ENCODE assay signal across 8 mouse cellular contexts in genomic region chr6:146221371-146222336, GRCm38 (mm10).
DNase-seq lines count a peak whose midpoint lies in the region; ATAC-seq and TF ChIP-seq lines count a peak whose summit lies in the region.
"Had no signal": no experiment of that assay in that cellular context is flagged by ENCODE, and none has a peak within 500 bp of the region (broad histone marks: within the 10 kb centered on the region; RNA-seq: fewer than 3 reads in every experiment).

No protein-coding gene starts in this region.

- no peaks in the 10 kb centered on the region for H3K36me3 ChIP-seq in limb, embryonic 12.5 days
- H3K36me3 ChIP-seq: hindbrain, embryonic 15.5 days had no signal

- WGBS in limb, embryonic 12.5 days = 60% methylated on average over 23 of the region's 23 CpGs

- DNase-seq in ovary, postnatal 36 days (ENCODE audit: low spot score) = peak; percentile 22
- no peak for DNase-seq in ovary, postnatal 14 days (ENCODE audit: low spot score)
- DNase-seq in natural killer cell, adult 2 months (ENCODE audit: low spot score in 2 of 2) = peak; percentile 74 to 75
- DNase-seq in testis, postnatal 14 days (ENCODE audit: low spot score) = no peak
- DNase-seq in cerebellum, postnatal 10 days = no peak

- ATAC-seq in limb, embryonic 12.5 days (ENCODE audit: insufficient number of reproducible peaks, insufficient read depth, low FRiP score, low TSS enrichment, low read depth) = no peak

- H3K4me1 ChIP-seq in cortical plate, adult 2 months (ENCODE audit: control insufficient read depth, insufficient read depth, low read length) = no peaks in the 10 kb centered on the region
- peaks cover 20% of the 10 kb centered on the region for H3K4me1 ChIP-seq in limb, embryonic 12.5 days (replicated peaks)
- H3K4me1 ChIP-seq: hindbrain, embryonic 15.5 days had no signal

- no peaks in the 10 kb centered on the region for H3K27me3 ChIP-seq in limb, embryonic 12.5 days
- H3K27me3 ChIP-seq: hindbrain, embryonic 15.5 days had no signal

- TF ChIP-seq CTCF in cortical plate, adult 2 months (IDR thresholded peaks at IDR 0.05; ENCODE audit: extremely low read depth, insufficient read depth, low read length) = no peak

- peak overlapping the region; percentile 59; the same call in 1 of the 2 replicates for H3K27ac ChIP-seq in cortical plate, adult 2 months (ENCODE audit: insufficient read depth, low read length)
- H3K27ac ChIP-seq in limb, embryonic 12.5 days = peak overlapping the region; percentile 64; the same call in 1 of the 2 replicates
- H3K27ac ChIP-seq: hindbrain, embryonic 15.5 days had no signal

- no peak for TF ChIP-seq POLR2A in cortical plate, adult 2 months (IDR thresholded peaks at IDR 0.05; ENCODE audit: extremely low read depth, insufficient read depth, low read length)

- H3K9me3 ChIP-seq in limb, embryonic 12.5 days = no peaks in the 10 kb centered on the region
- H3K9me3 ChIP-seq: hindbrain, embryonic 15.5 days had no signal

- H3K9ac ChIP-seq in limb, embryonic 12.5 days (replicated peaks) = no peak overlapping the region
- H3K9ac ChIP-seq: hindbrain, embryonic 15.5 days had no signal

- no peak overlapping the region for H3K4me3 ChIP-seq in cortical plate, adult 2 months (ENCODE audit: insufficient read depth, low read length)
- H3K4me3 ChIP-seq in limb, embryonic 12.5 days (replicated peaks) = no peak overlapping the region
- H3K4me3 ChIP-seq: hindbrain, embryonic 15.5 days had no signal

- no peak overlapping the region for H3K4me2 ChIP-seq in limb, embryonic 12.5 days
- H3K4me2 ChIP-seq: hindbrain, embryonic 15.5 days had no signal

Comparison
In these comparisons a context has a peak if more than half of its experiments do, and no peak if none do; other contexts are left out.
1. DNase-seq: peak in ovary, postnatal 36 days (single experiment) and natural killer cell, adult 2 months (2 of 2); none in ovary, postnatal 14 days (single experiment), testis, postnatal 14 days (single experiment) and cerebellum, postnatal 10 days (0 of 2).